Mouse (Mus musculus): ENCODE data around the gene Pik3r2. TPM values are rescaled to one million over a fixed set of nuclear protein-coding genes. Genes with fewer than 3 reads are reported as not detected.
A peak's percentile ranks its signal among the peaks of the same experiment; 100 is the strongest.

Gene Pik3r2
- polyA plus RNA-seq, 1 experiment from 2014 or later: 13.9 TPM

DNA sequence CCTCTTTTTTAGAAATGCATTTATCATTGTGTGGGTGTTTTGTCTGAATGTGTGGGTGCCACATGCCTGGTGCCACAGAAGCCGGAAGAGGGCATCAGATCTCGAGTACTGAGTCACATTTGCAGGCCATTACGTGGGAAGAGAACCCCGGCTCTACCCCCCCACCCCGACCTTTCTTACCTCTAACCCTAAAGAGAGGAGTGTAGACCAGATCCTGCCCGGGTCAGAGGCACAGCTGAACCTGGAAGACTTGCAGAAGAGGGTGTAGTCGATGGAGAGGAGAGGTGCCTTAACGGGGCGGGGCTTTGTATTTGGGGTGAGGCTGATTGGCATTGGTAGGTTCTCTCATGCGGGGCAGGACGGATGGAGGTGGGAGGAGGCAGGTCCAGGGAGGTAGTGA lies 31.7 kb downstream of the Pik3r2 start:
- Histone ChIP-seq H3K4me3 (ENCODE audit: low read depth, low read length) (no peak overlapping the region), H3K9ac (ENCODE audit: low read depth, low read length) (no peak overlapping the region), H3K4me2 (ENCODE audit: low read depth, low read length) (no peak overlapping the region), H3K27ac (ENCODE audit: low read length) (no peak overlapping the region), H3K9me3 (replicated peaks; ENCODE audit: control insufficient read depth, low read length) (no peaks in the 10 kb centered on the region), H3K36me3 (ENCODE audit: control insufficient read depth, insufficient read depth) (no peaks in the 10 kb centered on the region), H3K4me1 (ENCODE audit: control insufficient read depth, low read depth, low read length) (peaks cover 5% of the 10 kb centered on the region; the same call in 1 of the 2 replicates), H3K27me3 (ENCODE audit: control insufficient read depth, insufficient read depth, low read depth, low read length) (peaks cover 62% of the 10 kb centered on the region)
- WGBS (ENCODE audit: insufficient replicate concordance): 39% methylated on average over 11 of the region's 11 CpGs
- ATAC-seq (ENCODE audit: low read depth): no peak

DNA sequence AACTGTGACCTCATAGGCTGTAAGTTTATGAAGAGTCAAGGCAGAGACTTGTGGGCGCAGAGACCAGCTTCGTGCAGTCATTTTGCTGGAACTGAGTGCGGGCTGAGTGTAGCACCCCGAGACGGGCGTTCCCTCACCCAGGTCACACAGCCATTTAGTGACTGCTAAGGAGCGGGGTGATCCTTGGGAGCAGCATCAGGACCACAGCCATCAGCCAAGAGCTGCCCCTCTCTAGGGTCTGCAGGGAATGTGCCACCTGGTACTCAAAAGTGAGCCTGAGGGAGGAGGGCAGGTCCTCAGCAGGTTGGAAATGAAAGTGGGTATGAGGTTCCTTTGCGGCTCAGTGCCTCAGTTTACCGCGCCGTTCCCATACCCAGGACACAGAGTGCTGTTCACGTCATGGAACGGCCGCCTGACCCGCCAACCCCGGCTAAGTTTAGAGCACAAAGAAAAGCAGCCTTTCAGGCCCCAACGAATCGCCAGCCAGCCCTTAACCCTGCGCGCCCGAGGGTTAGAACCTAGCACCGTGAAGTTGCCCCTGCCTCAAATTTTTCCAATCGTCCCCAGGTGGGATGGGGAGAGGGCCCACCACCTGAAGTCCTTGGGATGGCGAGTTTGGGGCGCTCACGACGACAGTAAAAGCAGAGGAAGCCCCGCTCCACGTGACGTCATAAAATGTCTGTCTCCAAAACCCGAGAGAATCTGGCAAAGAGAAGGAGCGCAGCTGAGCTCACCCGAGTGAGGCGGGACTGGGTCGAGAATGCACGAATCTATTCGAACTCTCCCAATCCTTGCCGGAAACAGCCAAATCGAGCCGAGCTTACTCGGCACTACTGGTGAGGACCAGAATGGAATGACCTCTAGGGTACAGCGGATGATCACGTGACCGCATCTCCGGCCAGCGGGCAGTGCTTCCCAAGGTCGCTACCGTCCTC lies 32.6 kb downstream of the Pik3r2 start:
- H3K27ac ChIP-seq (ENCODE audit: low read length): no peak overlapping the region
- 6% methylated on average over 48 of the region's 48 CpGs for WGBS (ENCODE audit: insufficient replicate concordance)
- H3K27me3 ChIP-seq (ENCODE audit: control insufficient read depth, insufficient read depth, low read depth, low read length): peaks cover 62% of the 10 kb centered on the region

DNA sequence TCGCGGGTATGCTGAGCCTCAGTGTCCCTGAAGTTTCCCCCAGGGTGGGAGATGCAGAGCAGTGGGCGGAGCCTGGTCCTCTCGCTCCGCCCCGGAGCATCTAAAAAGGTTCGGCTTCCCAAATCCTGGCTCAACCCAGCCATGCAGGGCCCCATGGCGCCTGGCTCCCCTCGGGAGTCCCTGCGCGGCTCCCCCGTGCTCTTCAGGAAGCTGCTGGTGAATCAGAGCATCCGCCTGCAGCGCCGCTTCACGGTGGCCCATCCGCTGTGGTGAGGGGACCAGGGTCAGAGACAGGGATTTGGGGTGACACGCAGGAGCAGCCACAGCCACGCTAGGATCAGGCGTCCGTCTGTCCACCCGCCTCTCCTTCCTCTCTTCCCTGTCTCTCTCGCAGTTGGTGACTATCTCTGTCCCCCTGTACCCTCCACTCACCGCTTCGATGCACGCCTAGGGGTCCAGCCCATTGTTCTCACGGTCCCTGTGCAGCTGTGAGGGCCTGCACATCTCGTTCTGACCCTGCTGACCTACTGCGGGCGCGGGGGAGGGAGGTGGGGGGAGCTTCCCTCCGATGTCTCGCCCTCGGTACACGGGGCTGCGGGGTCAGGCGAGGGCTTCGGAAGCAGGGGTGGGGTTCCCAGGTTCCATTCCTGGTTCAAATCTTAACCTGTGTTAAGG lies 33.4 kb downstream of the Pik3r2 start:
- Histone ChIP-seq H3K27ac (ENCODE audit: low read length) (no peak overlapping the region), H3K9ac (ENCODE audit: low read depth, low read length) (no peak overlapping the region)

More for the DNA sequence above, 32.6 kb downstream of the Pik3r2 start:
- Histone ChIP-seq H3K36me3 (ENCODE audit: control insufficient read depth, insufficient read depth) (no peaks in the 10 kb centered on the region), H3K4me1 (ENCODE audit: control insufficient read depth, low read depth, low read length) (peaks cover 5% of the 10 kb centered on the region; the same call in 1 of the 2 replicates), H3K4me3 (ENCODE audit: low read depth, low read length) (peak overlapping the region; percentile 42), H3K9ac (ENCODE audit: low read depth, low read length) (0 out of 2 replicates have a peak overlapping the region, but pooled peaks have one; percentile 6), H3K9me3 (replicated peaks; ENCODE audit: control insufficient read depth, low read length) (no peaks in the 10 kb centered on the region), H3K4me2 (ENCODE audit: low read depth, low read length) (peak overlapping the region; percentile 54)
- peak; percentile 48 for ATAC-seq (ENCODE audit: low read depth)

DNA sequence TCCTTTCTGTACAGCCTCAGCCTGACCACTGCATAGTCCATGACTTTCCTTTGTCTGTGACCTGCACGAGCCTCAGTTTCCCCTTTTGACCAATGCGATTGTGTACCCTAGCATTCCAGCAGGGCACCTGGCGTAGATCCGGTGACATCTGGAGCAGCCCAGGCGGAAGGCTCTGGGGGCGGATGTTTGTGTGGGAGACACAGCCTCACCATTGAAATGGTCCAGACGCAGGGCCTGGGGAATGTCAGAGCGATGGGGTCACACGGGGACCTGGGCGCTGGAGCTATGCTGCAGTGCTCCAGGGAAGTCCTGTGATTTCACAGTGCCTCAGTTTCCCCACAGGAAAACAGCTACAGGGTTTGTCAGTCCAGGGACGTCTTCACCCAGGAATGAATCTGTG lies 34.3 kb downstream of the Pik3r2 start:
- no peaks in the 10 kb centered on the region for H3K36me3 ChIP-seq (ENCODE audit: control insufficient read depth, insufficient read depth)
- no peak overlapping the region for H3K27ac ChIP-seq (ENCODE audit: low read length)
- no peak overlapping the region for H3K4me3 ChIP-seq (ENCODE audit: low read depth, low read length)
- peaks cover 5% of the 10 kb centered on the region; the same call in 1 of the 2 replicates for H3K4me1 ChIP-seq (ENCODE audit: control insufficient read depth, low read depth, low read length)
- 56% methylated on average over 11 of the region's 11 CpGs for WGBS (ENCODE audit: insufficient replicate concordance)
- no peak for ATAC-seq (ENCODE audit: low read depth)
- no peak overlapping the region for H3K9ac ChIP-seq (ENCODE audit: low read depth, low read length)
- H3K9me3 ChIP-seq (replicated peaks; ENCODE audit: control insufficient read depth, low read length): no peaks in the 10 kb centered on the region
- H3K27me3 ChIP-seq (ENCODE audit: control insufficient read depth, insufficient read depth, low read depth, low read length): peaks cover 58% of the 10 kb centered on the region
- H3K4me2 ChIP-seq (ENCODE audit: low read depth, low read length): no peak overlapping the region

More for the DNA sequence above, 33.4 kb downstream of the Pik3r2 start:
- WGBS (ENCODE audit: insufficient replicate concordance): 3% methylated on average over 38 of the region's 38 CpGs
- Histone ChIP-seq H3K4me2 (ENCODE audit: low read depth, low read length) (peak overlapping the region; percentile 54; the same call in 1 of the 2 replicates), H3K4me3 (ENCODE audit: low read depth, low read length) (no peak overlapping the region; the same call in 1 of the 2 replicates), H3K36me3 (ENCODE audit: control insufficient read depth, insufficient read depth) (no peaks in the 10 kb centered on the region), H3K4me1 (ENCODE audit: control insufficient read depth, low read depth, low read length) (peaks cover 5% of the 10 kb centered on the region; the same call in 1 of the 2 replicates), H3K9me3 (replicated peaks; ENCODE audit: control insufficient read depth, low read length) (no peaks in the 10 kb centered on the region), H3K27me3 (ENCODE audit: control insufficient read depth, insufficient read depth, low read depth, low read length) (peaks cover 62% of the 10 kb centered on the region)
- ATAC-seq (ENCODE audit: low read depth): no peak

DNA sequence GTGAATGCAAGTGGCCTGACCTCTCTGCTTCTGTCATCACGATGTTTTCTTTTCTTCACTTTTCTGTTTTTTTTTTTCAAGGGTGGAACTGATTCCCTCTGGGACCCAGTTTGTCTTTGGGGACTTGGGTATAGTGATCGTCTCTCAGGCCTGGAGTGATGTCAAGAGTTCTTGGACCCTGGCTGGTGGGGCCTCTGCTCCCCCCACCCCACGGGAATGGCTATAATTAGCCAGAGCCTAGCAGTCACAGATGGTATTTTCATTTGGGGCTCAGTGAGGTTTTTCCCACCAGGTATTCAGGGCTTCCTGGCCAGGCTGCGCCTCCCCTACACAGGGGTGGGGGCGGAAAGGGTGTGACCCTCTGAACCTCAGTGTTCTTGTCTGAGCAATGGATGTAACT lies 34.9 kb downstream of the Pik3r2 start:
- H3K4me2 ChIP-seq (ENCODE audit: low read depth, low read length): no peak overlapping the region
- H3K4me1 ChIP-seq (ENCODE audit: control insufficient read depth, low read depth, low read length): peaks cover 5% of the 10 kb centered on the region; the same call in 1 of the 2 replicates
- no peak overlapping the region for H3K27ac ChIP-seq (ENCODE audit: low read length)
- H3K27me3 ChIP-seq (ENCODE audit: control insufficient read depth, insufficient read depth, low read depth, low read length): peaks cover 53% of the 10 kb centered on the region
- 51% methylated on average over 5 of the region's 5 CpGs for WGBS (ENCODE audit: insufficient replicate concordance)
- ATAC-seq (ENCODE audit: low read depth): no peak
- H3K36me3 ChIP-seq (ENCODE audit: control insufficient read depth, insufficient read depth): no peaks in the 10 kb centered on the region
- H3K9ac ChIP-seq (ENCODE audit: low read depth, low read length): no peak overlapping the region
- no peaks in the 10 kb centered on the region for H3K9me3 ChIP-seq (replicated peaks; ENCODE audit: control insufficient read depth, low read length)
- no peak overlapping the region for H3K4me3 ChIP-seq (ENCODE audit: low read depth, low read length)

DNA sequence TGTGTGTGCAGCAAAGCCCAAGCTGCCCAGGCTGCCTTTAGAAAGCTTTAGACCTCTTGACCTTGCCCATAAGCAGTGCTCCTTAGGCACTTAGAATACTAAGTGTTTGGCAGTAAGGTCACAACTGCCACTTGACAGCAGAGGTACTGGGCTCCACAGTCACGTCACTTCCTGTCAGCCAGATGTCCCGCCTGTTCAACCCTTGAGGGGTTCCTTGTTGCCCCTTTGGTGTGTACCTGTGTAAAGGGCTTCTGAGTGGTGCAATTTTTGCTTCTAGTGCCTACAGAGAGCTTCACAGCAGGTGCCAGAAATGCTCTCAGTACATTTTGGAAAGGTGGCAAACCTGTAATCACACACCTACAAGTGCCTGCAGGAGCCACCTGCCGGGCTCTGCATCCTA lies 38.3 kb downstream of the Pik3r2 start:
- no peak overlapping the region for H3K4me2 ChIP-seq (ENCODE audit: low read depth, low read length)
- no peak overlapping the region for H3K4me3 ChIP-seq (ENCODE audit: low read depth, low read length)
- 34% methylated on average over 3 of the region's 3 CpGs for WGBS (ENCODE audit: insufficient replicate concordance)
- peaks cover 20% of the 10 kb centered on the region for H3K27me3 ChIP-seq (ENCODE audit: control insufficient read depth, insufficient read depth, low read depth, low read length)
- H3K9me3 ChIP-seq (replicated peaks; ENCODE audit: control insufficient read depth, low read length): no peaks in the 10 kb centered on the region
- ATAC-seq (ENCODE audit: low read depth): no peak
- H3K4me1 ChIP-seq (ENCODE audit: control insufficient read depth, low read depth, low read length): peaks cover under 1% of the 10 kb centered on the region; the same call in 1 of the 2 replicates
- no peaks in the 10 kb centered on the region for H3K36me3 ChIP-seq (ENCODE audit: control insufficient read depth, insufficient read depth)
- no peak overlapping the region for H3K9ac ChIP-seq (ENCODE audit: low read depth, low read length)
- H3K27ac ChIP-seq (ENCODE audit: low read length): no peak overlapping the region

DNA sequence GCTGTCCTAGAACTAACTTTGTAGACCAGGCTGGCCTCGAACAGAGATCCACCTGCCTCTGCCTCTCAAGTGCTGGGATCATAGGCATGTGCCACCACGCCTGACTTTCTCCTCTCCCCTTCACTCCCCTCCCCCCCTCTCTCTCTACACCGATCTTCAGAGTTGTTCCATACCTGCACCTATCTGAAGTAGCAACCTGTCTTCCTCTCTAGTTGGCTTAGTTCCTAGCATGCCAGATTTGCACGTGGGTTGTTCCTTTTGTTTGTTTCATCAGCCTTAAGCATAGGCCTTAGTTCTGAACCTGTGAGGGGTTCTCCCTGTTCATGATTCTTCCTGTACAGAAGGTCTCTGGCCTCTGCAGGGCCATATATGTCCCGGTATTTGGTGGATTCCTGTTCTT lies 38.8 kb downstream of the Pik3r2 start:
- ATAC-seq (ENCODE audit: low read depth): no peak
- H3K4me2 ChIP-seq (ENCODE audit: low read depth, low read length): no peak overlapping the region
- H3K4me1 ChIP-seq (ENCODE audit: control insufficient read depth, low read depth, low read length): no peaks in the 10 kb centered on the region
- H3K27ac ChIP-seq (ENCODE audit: low read length): no peak overlapping the region
- WGBS (ENCODE audit: insufficient replicate concordance): 48% methylated on average over 5 of the region's 5 CpGs
- H3K9me3 ChIP-seq (replicated peaks; ENCODE audit: control insufficient read depth, low read length): no peaks in the 10 kb centered on the region
- H3K9ac ChIP-seq (ENCODE audit: low read depth, low read length): no peak overlapping the region
- H3K27me3 ChIP-seq (ENCODE audit: control insufficient read depth, insufficient read depth, low read depth, low read length): peaks cover 15% of the 10 kb centered on the region
- no peaks in the 10 kb centered on the region for H3K36me3 ChIP-seq (ENCODE audit: control insufficient read depth, insufficient read depth)
- no peak overlapping the region for H3K4me3 ChIP-seq (ENCODE audit: low read depth, low read length)

DNA sequence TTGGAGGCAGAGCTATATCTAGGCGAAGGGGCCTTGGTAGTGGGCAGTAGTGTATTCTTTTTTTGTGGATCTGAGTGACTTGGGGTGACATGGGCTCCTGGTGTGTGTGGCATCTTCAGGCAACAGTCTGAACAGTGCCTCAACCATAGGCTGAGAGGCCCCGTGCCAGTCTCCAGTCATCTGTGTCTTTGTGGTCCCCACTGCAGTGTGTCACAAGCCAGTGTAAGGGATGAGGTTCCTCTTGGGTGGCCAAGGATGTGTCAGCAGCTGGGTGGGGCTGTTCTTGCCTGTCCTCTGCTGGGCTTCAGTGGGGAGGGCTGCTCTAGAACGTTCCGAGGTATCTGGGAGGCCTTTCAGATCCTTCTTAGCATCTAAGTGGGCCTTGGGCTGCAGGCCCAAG lies 45.6 kb downstream of the Pik3r2 start:
- Histone ChIP-seq H3K9ac (ENCODE audit: low read depth, low read length) (no peak overlapping the region), H3K4me2 (ENCODE audit: low read depth, low read length) (no peak overlapping the region), H3K9me3 (replicated peaks; ENCODE audit: control insufficient read depth, low read length) (no peaks in the 10 kb centered on the region), H3K4me1 (ENCODE audit: control insufficient read depth, low read depth, low read length) (peaks cover 3% of the 10 kb centered on the region; the same call in 1 of the 2 replicates), H3K36me3 (ENCODE audit: control insufficient read depth, insufficient read depth) (no peaks in the 10 kb centered on the region), H3K4me3 (ENCODE audit: low read depth, low read length) (no peak overlapping the region), H3K27me3 (ENCODE audit: control insufficient read depth, insufficient read depth, low read depth, low read length) (peaks cover 30% of the 10 kb centered on the region), H3K27ac (ENCODE audit: low read length) (no peak overlapping the region)
- WGBS (ENCODE audit: insufficient replicate concordance): 72% methylated on average over 4 of the region's 4 CpGs
- ATAC-seq (ENCODE audit: low read depth): no peak

Data from liver, embryonic 16.5 days (tissue).